Mouse (Mus musculus) v-Abl transformed pro-B cells (cell line): ENCODE data around the gene Mzt1.
"Not testable (repeated sequence)": the region's sequence is repeated elsewhere in the genome, so short reads cannot be mapped to it uniquely, and the experiment has no call there.

ENCODE experiments used
- in situ Hi-C, 2 experiments: fragments of 400-800 bp; cut with MboI; formaldehyde crosslinking; loops; one replicate each; pipeline ENCODE4 v1.15.1; 2025; ENCODE audit not compliant: unreplicated experiment in 2 of 2

The Mzt1 gene

GRCm38 (mm10) chr14:99046031-99046781 is at the start of gene Mzt1, which contains the start of gene Bora:
Gene Mzt1, minus strand, starts transcription at chr14:99046134.
Gene Bora, plus strand, starts transcription at chr14:99046222.
- in situ Hi-C loops, result no loop called here

- in situ Hi-C loops, result no loop called here
Measured at GRCm38 (mm10) chr14:99088947-99089346, 43.0 kb upstream of the Mzt1 start.

- in situ Hi-C loops, result no loop called here
Measured at GRCm38 (mm10) chr14:99071146-99071545, 25.2 kb upstream of the Mzt1 start.

- in situ Hi-C loops, result no loop called here
Measured at GRCm38 (mm10) chr14:99063091-99063490, 17.2 kb upstream of the Mzt1 start.

GRCm38 (mm10) chr14:99060616-99061015 is 14.7 kb upstream of the Mzt1 start:
- in situ Hi-C loops, result no loop called here

- in situ Hi-C loops, result no loop called here
Measured at GRCm38 (mm10) chr14:99058959-99059586, 13.1 kb upstream of the Mzt1 start.

- in situ Hi-C loops, result no loop called here
Measured at GRCm38 (mm10) chr14:99046782-99047181, 848 bp upstream of the Mzt1 start.

- in situ Hi-C loops, result no loop called here
Measured at GRCm38 (mm10) chr14:99045378-99046030, 430 bp downstream of the Mzt1 start.

GRCm38 (mm10) chr14:99044718-99045117 is 1.2 kb downstream of the Mzt1 start:
- in situ Hi-C loops, result no loop called here

GRCm38 (mm10) chr14:99044096-99044495 is 1.8 kb downstream of the Mzt1 start:
- in situ Hi-C loops, result no loop called here

- in situ Hi-C loops, result no loop called here
Measured at GRCm38 (mm10) chr14:99043499-99043898, 2.4 kb downstream of the Mzt1 start.

GRCm38 (mm10) chr14:99041416-99041815 is 4.5 kb downstream of the Mzt1 start:
- in situ Hi-C loops, result no loop called here

- in situ Hi-C loops, result not testable (repeated sequence)
Measured at GRCm38 (mm10) chr14:99039308-99039707, 6.6 kb downstream of the Mzt1 start.

GRCm38 (mm10) chr14:99037703-99038102 is 8.2 kb downstream of the Mzt1 start:
- in situ Hi-C loops, result no loop called here

- in situ Hi-C loops, result no loop called here
Measured at GRCm38 (mm10) chr14:99036039-99036438, 9.9 kb downstream of the Mzt1 start.

- in situ Hi-C loops, result not testable (repeated sequence)
Measured at GRCm38 (mm10) chr14:99034851-99035250, 11.1 kb downstream of the Mzt1 start.

GRCm38 (mm10) chr14:99032596-99032995 is 13.3 kb downstream of the Mzt1 start:
- in situ Hi-C loops, result no loop called here

GRCm38 (mm10) chr14:99031337-99031873 is 14.5 kb downstream of the Mzt1 start:
- in situ Hi-C loops, result no loop called here

- in situ Hi-C loops, result no loop called here
Measured at GRCm38 (mm10) chr14:99029987-99030386, 15.9 kb downstream of the Mzt1 start.

GRCm38 (mm10) chr14:99022346-99023086 is 23.4 kb downstream of the Mzt1 start:
- in situ Hi-C loops, result loop anchor here in 1 of 2 experiments (25.0 kb wide), 1 partner anchor 1460 kb away; no protein-coding TSS in a partner anchor
